8 mouse cellular contexts compared by ENCODE assay signal in the genomic region with DNA sequence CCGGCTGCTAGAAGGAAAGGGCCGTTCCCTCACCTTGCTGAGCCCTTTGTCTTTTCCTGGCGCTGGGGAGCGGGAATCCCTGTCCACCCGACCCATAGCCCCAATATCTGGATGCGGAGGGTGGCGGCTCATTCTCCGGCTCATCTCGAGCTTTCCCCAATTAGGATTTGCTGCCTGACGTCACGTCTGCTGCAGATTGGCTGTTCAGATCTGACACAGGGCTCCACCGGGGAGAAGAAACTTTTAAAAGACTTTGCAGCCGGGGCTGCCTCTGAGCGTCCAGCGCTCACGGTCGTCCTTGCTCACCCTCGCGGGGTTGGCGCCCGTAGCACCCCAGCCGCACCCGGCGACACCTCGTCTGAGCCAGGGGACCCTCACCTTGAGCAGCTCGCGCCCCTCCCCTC. TPM values are rescaled to one million over a fixed set of nuclear protein-coding genes. Genes with fewer than 3 reads are reported as not detected.
DNase-seq lines count a peak whose midpoint lies in the region; ATAC-seq lines count a peak whose summit lies in the region.

A gene (plus strand): TSS at position 288 of the 404 bp plus-strand sequence.

- H3K27me3 ChIP-seq in hindbrain, embryonic 15.5 days = no peaks in the 10 kb centered on the region
- no peaks in the 10 kb centered on the region for H3K27me3 ChIP-seq in megakaryocyte, embryonic 14.5 days (replicated peaks)

- peak within 1 kb of the TSS; percentile 51 for H3K9ac ChIP-seq in hindbrain, embryonic 15.5 days

- no peaks in the 10 kb centered on the region for H3K36me3 ChIP-seq in hindbrain, embryonic 15.5 days
- peaks cover 24% of the 10 kb centered on the region for H3K36me3 ChIP-seq in megakaryocyte, embryonic 14.5 days (replicated peaks; ENCODE audit: low read length)

- peak within 1 kb of the TSS; percentile 79 for H3K4me3 ChIP-seq in hindbrain, embryonic 15.5 days
- H3K4me3 ChIP-seq in megakaryocyte, embryonic 14.5 days (replicated peaks) = peak within 1 kb of the TSS; percentile 97

- no peaks in the 10 kb centered on the region for H3K9me3 ChIP-seq in hindbrain, embryonic 15.5 days
- no peaks in the 10 kb centered on the region for H3K9me3 ChIP-seq in megakaryocyte, embryonic 14.5 days

- H3K4me2 ChIP-seq in hindbrain, embryonic 15.5 days = peak within 1 kb of the TSS; percentile 99

- H3K4me1 ChIP-seq in hindbrain, embryonic 15.5 days (replicated peaks) = peaks cover 15% of the 10 kb centered on the region
- peaks cover 68% of the 10 kb centered on the region for H3K4me1 ChIP-seq in megakaryocyte, embryonic 14.5 days

- no peak for ATAC-seq in CD4-positive, CD25-positive, alpha-beta regulatory T cell, adult 4 months
- peak; percentile 84 for ATAC-seq in hindbrain, embryonic 15.5 days (ENCODE audit: low FRiP score, low read depth)

- under 1% methylated on average over 27 of the region's 27 CpGs for WGBS in hindbrain, embryonic 15.5 days

- intact Hi-C loops in left cerebral cortex, postnatal 36 days (cut with DNase I) = loop anchor here (2.0 to 10.0 kb wide), 2 partner anchors 194 to 530 kb away; no protein-coding TSS in a partner anchor

- peak; percentile 13 for DNase-seq in CD4-positive, CD25-positive, alpha-beta regulatory T cell, adult 2 months (ENCODE audit: low read depth, low spot score)
- DNase-seq in cerebellum, postnatal 36 days = peak; percentile 7 to 14
- no peak for DNase-seq in gastrocnemius, postnatal 10 days
- peak; percentile 39 to 56 for DNase-seq in left cerebral cortex, postnatal 36 days (ENCODE audit: low spot score in 2 of 2)
- peak; percentile 54 for DNase-seq in right cerebral cortex, postnatal 25 days

- H3K27ac ChIP-seq in hindbrain, embryonic 15.5 days (replicated peaks) = no peak within 1 kb of the TSS

RNA-seq across cellular contexts. Expression of the gene that starts here (rescaled TPM):
- under 1 TPM in 1 of 2 experiments, not detected in 1; 0.20 TPM for polyA plus RNA-seq in CD4-positive, CD25-positive, alpha-beta regulatory T cell, adult 4 months (2017; shearing (Covaris generic))
- 10 to 100 TPM; 24.6 to 29.1 TPM for total RNA-seq in gastrocnemius, postnatal 10 days (2021)
- 1.6 and 2.0 TPM in 2 replicates for polyA plus RNA-seq in hindbrain, embryonic 15.5 days (2015; fragmentation: Nextera tagmentation; extraction: Ambion mirVana)
- 1 to 10 TPM; 8.2 to 8.4 TPM for total RNA-seq in left cerebral cortex, postnatal 36 days (2021)
- 30.6 and 93.5 TPM in 2 replicates for polyA plus RNA-seq in megakaryocyte, embryonic 14.5 days (2012; ENCODE audit: insufficient read depth, low replicate concordance)

Comparison
In these comparisons a context has a peak if more than half of its experiments do, and no peak if none do; other contexts are left out.
1. RNA of the gene that starts here (polyA plus RNA-seq): 30.6 to 93.5 TPM in megakaryocyte, embryonic 14.5 days; 1.6 to 2.0 TPM in hindbrain, embryonic 15.5 days and 0.20 TPM in CD4-positive, CD25-positive, alpha-beta regulatory T cell, adult 4 months; every median in the first group is over 10 times any median in the second.